Mouse (Mus musculus) CH12.LX (cell line): Measurements from ENCODE around the gene Tsc22d4. TPM values are rescaled to one million over a fixed set of nuclear protein-coding genes. Genes with fewer than 3 reads are reported as not detected.

Experiments used
- DNase-seq: peaks from one replicate; pipeline ENCODE4 v3.0.0-alpha.2; 2013; ENCODE audit errors: extremely low read depth
- H3K27ac ChIP-seq: 2 replicates; pipeline ENCODE4 v1.5.1; 2012; ENCODE audit warnings: low read depth, mild to moderate bottlenecking, control low read depth, moderate library complexity; ENCODE audit not compliant: insufficient read depth
- H3K27me3 ChIP-seq: replicated peaks from 2 replicates; pipeline ENCODE3; 2012; ENCODE audit warnings: inconsistent platforms
- H3K36me3 ChIP-seq, 2 experiments: replicated peaks in 1 of 2; 2 replicates each; pipeline versions ENCODE3 to v1.6.1; 2012; ENCODE audit warnings: inconsistent platforms in 1 of 2, low read length in 1 of 2, mild to moderate bottlenecking in 1 of 2, mixed read lengths in 1 of 2, moderate library complexity in 1 of 2; ENCODE audit not compliant: control insufficient read depth in 1 of 2, insufficient read depth in 1 of 2
- H3K4me1 ChIP-seq, 2 experiments: 2 replicates each; pipeline ENCODE4 v1.6.1; 2012; ENCODE audit warnings: inconsistent platforms in 1 of 2, moderate library complexity in 1 of 2; ENCODE audit not compliant: insufficient read depth in 2 of 2, control insufficient read depth in 1 of 2
- H3K4me2 ChIP-seq: 2 replicates; pipeline ENCODE4 v1.6.1; 2012; ENCODE audit warnings: low read depth, mild to moderate bottlenecking, control low read depth; ENCODE audit not compliant: poor library complexity, insufficient read depth, severe bottlenecking
- H3K4me3 ChIP-seq, 3 experiments: fragments of 150-350 bp in 1 of 3; sonication (generic) in 1 of 3; replicated peaks in 1 of 3; 2 replicates each; pipeline versions ENCODE3 to v1.5.1; 2011 to 2012; ENCODE audit warnings: low read depth in 2 of 3, low read length in 2 of 3, mild to moderate bottlenecking in 2 of 3, moderate library complexity in 2 of 3, control low read depth in 1 of 3, improper control_type of control experiment in 1 of 3, inconsistent platforms in 1 of 3, mixed read lengths in 1 of 3; ENCODE audit not compliant: poor library complexity in 1 of 3
- H3K79me2 ChIP-seq: replicated peaks from 2 replicates; pipeline ENCODE4 v1.6.1; 2012; ENCODE audit warnings: mild to moderate bottlenecking, moderate library complexity; ENCODE audit not compliant: control insufficient read depth, poor library complexity, insufficient read depth, severe bottlenecking; ENCODE audit errors: extremely low read depth
- H3K9ac ChIP-seq: 2 replicates; pipeline ENCODE4 v1.6.1; 2012; ENCODE audit warnings: low read depth, mild to moderate bottlenecking, control low read depth, moderate library complexity; ENCODE audit not compliant: insufficient read depth
- H3K9me3 ChIP-seq: replicated peaks from 2 replicates; pipeline ENCODE3; 2012; ENCODE audit warnings: low read length, inconsistent platforms, mixed read lengths
- BHLHE40 ChIP-seq: IDR thresholded peaks from 2 replicates; pipeline ENCODE4 v1.6.1; 2011; ENCODE audit warnings: mild to moderate bottlenecking, low read depth, low read length, improper control_type of control experiment
- CHD1 ChIP-seq: IDR thresholded peaks from 2 replicates; pipeline ENCODE4 v1.6.1; 2012; ENCODE audit warnings: low read depth, low read length, improper control_type of control experiment, inconsistent platforms
- CTCF ChIP-seq, 2 experiments: IDR thresholded peaks in 1 of 2; conservative IDR thresholded peaks in 1 of 2; 2 replicates each; pipeline ENCODE4 v1.5.1; 2011 to 2012; ENCODE audit warnings: low read depth in 2 of 2, low read length in 2 of 2, improper control_type of control experiment in 1 of 2, inconsistent platforms in 1 of 2, mild to moderate bottlenecking in 1 of 2, moderate library complexity in 1 of 2
- HCFC1 ChIP-seq: IDR thresholded peaks from 2 replicates; pipeline ENCODE4 v1.6.1; 2012; ENCODE audit warnings: low read depth, mild to moderate bottlenecking, inconsistent platforms, low read length, improper control_type of control experiment
- IRF4 ChIP-seq: IDR thresholded peaks from 2 replicates; pipeline ENCODE4 v1.6.1; 2014; ENCODE audit warnings: low read depth, mild to moderate bottlenecking, inconsistent platforms, low read length, improper control_type of control experiment
- JUN ChIP-seq: IDR thresholded peaks from 2 replicates; pipeline ENCODE4 v1.6.1; 2011; ENCODE audit warnings: low read depth, mild to moderate bottlenecking, low read length, improper control_type of control experiment, moderate library complexity; ENCODE audit not compliant: insufficient read depth
- MAFK ChIP-seq: IDR thresholded peaks from 2 replicates; pipeline ENCODE4 v1.6.1; 2011; ENCODE audit warnings: low read length, improper control_type of control experiment; ENCODE audit not compliant: insufficient replicate concordance
- MAX ChIP-seq: IDR thresholded peaks from 2 replicates; pipeline ENCODE4 v1.6.1; 2011; ENCODE audit warnings: low read length, improper control_type of control experiment
- MAZ ChIP-seq: IDR thresholded peaks from 2 replicates; pipeline ENCODE4 v1.6.1; 2012; ENCODE audit warnings: low read depth, mild to moderate bottlenecking, inconsistent platforms, low read length, improper control_type of control experiment, moderate library complexity
- POLR2AphosphoS2 ChIP-seq: IDR thresholded peaks from 2 replicates; pipeline ENCODE4 v1.6.1; 2011; ENCODE audit warnings: low read depth, low read length, improper control_type of control experiment
- RAD21 ChIP-seq: IDR thresholded peaks from 2 replicates; pipeline ENCODE4 v1.6.1; 2011; ENCODE audit warnings: low read depth, mild to moderate bottlenecking, low read length, improper control_type of control experiment, moderate library complexity
- RCOR1 ChIP-seq: conservative IDR thresholded peaks from 2 replicates; pipeline ENCODE4 v1.6.1; 2012; ENCODE audit warnings: low read depth, mild to moderate bottlenecking, inconsistent platforms, low read length, improper control_type of control experiment
- SMC3 ChIP-seq: IDR thresholded peaks from 2 replicates; pipeline ENCODE4 v1.6.1; 2011; ENCODE audit warnings: low read depth, low read length, improper control_type of control experiment
- TCF12 ChIP-seq: IDR thresholded peaks from 2 replicates; pipeline ENCODE4 v1.6.1; 2014; ENCODE audit warnings: low read depth, mild to moderate bottlenecking, inconsistent platforms, low read length, improper control_type of control experiment
- ZNF384 ChIP-seq: IDR thresholded peaks from 2 replicates; pipeline ENCODE4 v1.6.1; 2012; ENCODE audit warnings: low read depth, low read length, improper control_type of control experiment, inconsistent platforms
- dilution Hi-C: fragments of 300-500 bp; cut with MboI; formaldehyde crosslinking; loops from 2 replicates; pipeline ENCODE4 v1.14.3; 2020; ENCODE audit warnings: low sequenced_read_pairs; ENCODE audit not compliant: extremely low pct_unique_long_range_greater_than_20kb, extremely low pct_ligation_motif_present
- in situ Hi-C: fragments of 300-500 bp; cut with MboI; formaldehyde crosslinking; loops from 3 replicates; pipeline ENCODE4 v1.14.3; 2019; ENCODE audit warnings: low sequenced_read_pairs, low pct_ligation_motif_present, low pct_unique_long_range_greater_than_20kb, mixed read lengths
- polyA plus RNA-seq: library from polyadenylated mRNA; unstranded; fragments of >175 nt; gene quantifications from 2 replicates; pipeline ENCODE4 v1.2.1, GENCODE M21; 2012; ENCODE audit warnings: low read depth; ENCODE audit not compliant: insufficient read length
- total RNA-seq, 2 experiments: library from RNA; depleted of rRNA; stranded (reverse); fragments of 300-350 nt in 1 of 2; fragments of >200 nt in 1 of 2; gene quantifications; 2 replicates each; pipeline ENCODE4 v1.2.3; 2012 to 2014

Tsc22d4 gene
- total and polyA plus RNA-seq, 3 experiments = 28.2 to 103 (median 39.9) TPM

- Histone ChIP-seq H3K27me3 (no peaks in the 10 kb centered on the region), H3K36me3 (no peaks in the 10 kb centered on the region), H3K4me1 (no peaks in the 10 kb centered on the region), H3K27ac (no peak overlapping the region), H3K4me3 (no peak overlapping the region), H3K9ac (no peak overlapping the region), H3K79me2 (no peaks in the 10 kb centered on the region), H3K9me3 (no peaks in the 10 kb centered on the region), H3K4me2 (no peak overlapping the region)
- dilution Hi-C loops = no loop called here
- TF ChIP-seq POLR2AphosphoS2 = no peak
- TF ChIP-seq BHLHE40 = no peak
- TF ChIP-seq HCFC1 = no peak
- no peak for TF ChIP-seq RAD21
- TF ChIP-seq RCOR1 = no peak
- TF ChIP-seq IRF4 = no peak
- TF ChIP-seq CHD1 = no peak
- no peak for TF ChIP-seq MAX
- no peak for TF ChIP-seq JUN
- TF ChIP-seq ZNF384 = no peak
- TF ChIP-seq MAZ = no peak
- in situ Hi-C loops = no loop called here
- DNase-seq = no peak
Observed at GRCm38 (mm10) chr5:137806158-137806557, 60.6 kb downstream of the Tsc22d4 start.

GRCm38 (mm10) chr5:137808316-137808715 is 62.8 kb downstream of the Tsc22d4 start:
- Histone ChIP-seq H3K9me3 (no peaks in the 10 kb centered on the region), H3K4me2 (no peak overlapping the region), H3K27me3 (no peaks in the 10 kb centered on the region), H3K4me3 (no peak overlapping the region), H3K36me3 (no peaks in the 10 kb centered on the region), H3K9ac (no peak overlapping the region), H3K79me2 (no peaks in the 10 kb centered on the region), H3K27ac (no peak overlapping the region), H3K4me1 (no peaks in the 10 kb centered on the region)
- in situ Hi-C loops = no loop called here
- no peak for DNase-seq
- dilution Hi-C loops = no loop called here
- TF ChIP-seq MAFK (no peak), RAD21 (peak; percentile 56), ZNF384 (no peak), SMC3 (peak; percentile 61), CTCF (conservative IDR thresholded peaks at IDR 0.05 in 1 of 2, IDR thresholded peaks at IDR 0.05 in 1 of 2; ENCODE audit: low read depth in 2 of 2, low read length in 2 of 2) (peak in 1 of 2 experiments; percentile 55; a peak in 2 of 4 replicates), TCF12 (no peak)
